Mouse (Mus musculus) spleen, postnatal 14 days (tissue): ENCODE data around the gene Fars2.

Experiments
- DNase-seq, 2 experiments: peaks; one replicate each; pipeline ENCODE4 v3.0.0; 2021 to 2022; ENCODE audit warnings: low spot score in 2 of 2

Gene Fars2

GRCm38 (mm10) chr13:36731931-36732461, 614.8 kb downstream of the Fars2 start:
- no peak for DNase-seq

DNA sequence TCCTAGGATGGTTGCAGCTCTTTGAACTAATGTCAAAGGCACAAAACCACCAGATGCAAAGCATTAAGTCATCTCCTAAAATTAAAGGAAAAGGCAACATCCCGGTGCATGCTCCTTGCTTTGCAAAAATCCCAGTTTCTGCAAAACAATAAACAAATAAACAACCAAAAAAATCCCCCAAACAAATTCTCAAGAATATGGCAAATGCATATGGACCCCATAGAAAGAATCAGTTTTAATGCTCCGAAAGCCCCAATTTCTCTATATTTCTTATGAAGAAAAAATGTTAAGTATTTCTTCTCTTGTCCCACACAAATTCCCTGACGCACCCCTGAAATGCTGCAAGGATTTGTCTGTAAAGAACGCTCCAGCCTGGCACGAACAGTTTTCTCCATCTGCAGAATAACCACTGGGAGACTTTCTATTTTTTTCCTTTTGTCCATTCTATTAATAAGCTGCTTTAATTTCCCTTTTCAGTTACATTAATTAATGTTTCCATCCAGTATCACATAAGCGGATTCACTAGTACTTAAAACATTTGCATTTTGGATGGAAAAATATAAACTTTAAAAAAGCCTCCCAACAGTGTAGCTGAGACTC, 615.8 kb downstream of the Fars2 start:
- DNase-seq, result no peak

- DNase-seq, result no peak
Observed at GRCm38 (mm10) chr13:36733566-36733965, 616.4 kb downstream of the Fars2 start.

DNA sequence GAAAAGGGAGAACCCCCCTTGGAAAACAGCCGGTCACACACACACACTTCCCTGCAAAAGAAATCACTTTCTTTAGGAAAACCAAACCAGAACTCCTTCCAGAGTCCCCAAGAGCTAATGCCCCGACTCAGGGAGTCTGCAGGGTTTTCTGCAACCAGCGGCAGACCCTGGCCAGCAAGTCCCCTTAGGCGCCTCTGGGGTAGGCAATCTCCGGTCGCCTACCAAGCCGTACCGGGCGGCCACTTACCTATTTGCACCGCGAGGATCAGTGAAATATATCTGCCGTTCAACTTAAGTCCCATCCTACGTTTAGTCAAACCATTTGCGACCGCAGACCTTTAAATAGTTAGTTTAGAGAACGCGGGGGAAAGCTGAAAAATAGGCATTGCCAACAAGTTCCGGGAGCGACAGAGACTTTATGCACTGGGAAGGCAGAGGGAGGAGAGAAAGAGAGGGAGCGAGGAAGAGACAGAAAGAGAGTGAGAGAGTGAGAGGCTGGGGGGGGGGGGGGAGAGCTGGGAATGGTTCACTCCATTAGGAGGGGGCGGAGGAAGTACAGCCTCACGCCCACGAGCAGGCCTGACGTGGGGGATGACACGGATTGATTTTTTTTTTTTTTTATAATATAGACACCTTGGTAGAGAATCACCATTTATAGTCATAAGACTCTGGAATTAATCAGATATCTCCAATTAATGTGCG, 616.9 kb downstream of the Fars2 start:
- DNase-seq, result no peak

GRCm38 (mm10) chr13:36734731-36735571, 617.7 kb downstream of the Fars2 start, which contains the start of gene Nrn1:
Gene Nrn1, minus strand, starts transcription at chr13:36735131.
- DNase-seq, result no peak

- no peak for DNase-seq
Observed at GRCm38 (mm10) chr13:36735901-36736618, 618.8 kb downstream of the Fars2 start.

- no peak for DNase-seq
Observed at GRCm38 (mm10) chr13:36736619-36736996, 619.4 kb downstream of the Fars2 start.

DNA sequence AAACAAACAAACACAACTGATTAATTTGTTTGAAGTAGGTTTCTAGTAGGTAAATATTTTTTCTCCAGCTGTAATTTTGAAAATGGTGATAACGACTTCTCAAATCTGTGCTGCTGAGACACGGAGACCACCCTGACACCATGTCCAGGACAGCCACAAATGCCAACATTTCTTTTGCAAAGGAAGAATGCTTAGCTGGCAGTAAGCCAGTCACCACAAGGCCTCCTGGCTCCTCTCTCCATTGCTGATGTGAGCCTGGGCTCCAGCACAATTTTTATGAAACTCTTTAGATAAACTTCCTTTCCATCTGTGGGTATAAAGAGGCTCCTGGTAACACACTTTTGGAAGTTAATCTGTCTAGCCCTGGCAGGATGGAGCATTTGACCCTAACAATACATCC, 632.8 kb downstream of the Fars2 start:
- DNase-seq, result no peak

- DNase-seq, result no peak
Observed at GRCm38 (mm10) chr13:36751861-36752260, 634.6 kb downstream of the Fars2 start.

- no peak for DNase-seq
Observed at GRCm38 (mm10) chr13:36766801-36767200, 649.6 kb downstream of the Fars2 start.
